Mouse (Mus musculus) myocyte (in vitro differentiated cells): ENCODE data around the gene Washc4. TPM values are rescaled to one million over a fixed set of nuclear protein-coding genes. Genes with fewer than 3 reads are reported as not detected.
A peak's percentile ranks its signal among the peaks of the same experiment; 100 is the strongest.

Experiments
- H3K27me3 ChIP-seq: one replicate; pipeline ENCODE4 v1.6.1; 2011; ENCODE audit not compliant: control insufficient read depth, insufficient read depth, insufficient read length
- H3K36me3 ChIP-seq: one replicate; pipeline ENCODE4 v1.6.1; 2011; ENCODE audit not compliant: control insufficient read depth, insufficient read depth
- H3K4me2 ChIP-seq: one replicate; pipeline ENCODE4 v1.6.1; 2011; ENCODE audit warnings: low read depth, control low read depth
- H3K4me3 ChIP-seq: one replicate; pipeline ENCODE4 v1.5.1; 2011; ENCODE audit warnings: mild to moderate bottlenecking, control low read depth, moderate library complexity
- H3K79me2 ChIP-seq: one replicate; pipeline ENCODE4 v1.6.1; 2011; ENCODE audit not compliant: control insufficient read depth, insufficient read depth
- H3ac ChIP-seq: one replicate; pipeline ENCODE4 v1.6.1; 2011; ENCODE audit not compliant: control insufficient read depth, insufficient read length
- CEBPB ChIP-seq: IDR thresholded peaks from 2 replicates; pipeline ENCODE4 v1.6.1; 2011; ENCODE audit warnings: mild to moderate bottlenecking, moderate library complexity; ENCODE audit not compliant: poor library complexity, insufficient read depth, severe bottlenecking
- E2F4 ChIP-seq: IDR thresholded peaks from one replicate; pipeline ENCODE4 v1.6.1; 2011; ENCODE audit warnings: mild to moderate bottlenecking, control low read depth, moderate library complexity; ENCODE audit not compliant: insufficient read depth
- MAX ChIP-seq: IDR thresholded peaks from one replicate; pipeline ENCODE4 v1.6.1; 2011; ENCODE audit warnings: low read depth, mild to moderate bottlenecking, control low read depth
- MYOD1 ChIP-seq, 3 experiments: IDR thresholded peaks; one replicate each; pipeline ENCODE4 v1.6.1; 2011; ENCODE audit warnings: control low read depth in 2 of 3, low read depth in 2 of 3, mild to moderate bottlenecking in 2 of 3, moderate library complexity in 1 of 3; ENCODE audit not compliant: insufficient read length in 2 of 3, control insufficient read depth in 1 of 3
- MYOG ChIP-seq, 3 experiments: IDR thresholded peaks; one replicate each; pipeline ENCODE4 v1.6.1; 2011; ENCODE audit warnings: control low read depth in 2 of 3, low read depth in 2 of 3, mild to moderate bottlenecking in 2 of 3; ENCODE audit not compliant: insufficient read length in 2 of 3, control insufficient read depth in 1 of 3, insufficient read depth in 1 of 3
- POLR2A ChIP-seq: IDR thresholded peaks from one replicate; pipeline ENCODE4 v1.6.1; 2011; ENCODE audit warnings: low read depth, mild to moderate bottlenecking, control low read depth, moderate library complexity; ENCODE audit not compliant: insufficient read length
- POLR2AphosphoS2 ChIP-seq: IDR thresholded peaks from one replicate; pipeline ENCODE4 v1.6.1; 2011; ENCODE audit warnings: low read depth, control low read depth; ENCODE audit not compliant: insufficient read length
- REST ChIP-seq: IDR thresholded peaks from one replicate; pipeline ENCODE4 v1.6.1; 2011; ENCODE audit warnings: mild to moderate bottlenecking, control low read depth, moderate library complexity; ENCODE audit not compliant: insufficient read depth, insufficient read length
- SRF ChIP-seq: IDR thresholded peaks from one replicate; pipeline ENCODE4 v1.6.1; 2011; ENCODE audit warnings: low read depth; ENCODE audit not compliant: control insufficient read depth, insufficient read length
- TCF12 ChIP-seq: IDR thresholded peaks from one replicate; pipeline ENCODE4 v1.6.1; 2011; ENCODE audit warnings: mild to moderate bottlenecking, control low read depth; ENCODE audit not compliant: poor library complexity, insufficient read depth, severe bottlenecking
- TCF3 ChIP-seq: IDR thresholded peaks from one replicate; pipeline ENCODE4 v1.6.1; 2011; ENCODE audit warnings: low read depth, control low read depth; ENCODE audit not compliant: insufficient read length
- USF1 ChIP-seq: IDR thresholded peaks from one replicate; pipeline ENCODE4 v1.6.1; 2011; ENCODE audit warnings: low read depth, mild to moderate bottlenecking, control low read depth, moderate library complexity
- polyA plus RNA-seq: library from polyadenylated mRNA; unstranded; fragments of >200 nt; fragmentation: generic; extraction: Trizol; gene quantifications from one replicate; pipeline ENCODE4 v1.2.1, GENCODE M21; 2012; ENCODE audit warnings: missing spikeins

The Washc4 gene
- polyA plus RNA-seq, 1 experiment = 7.2 TPM

DNA sequence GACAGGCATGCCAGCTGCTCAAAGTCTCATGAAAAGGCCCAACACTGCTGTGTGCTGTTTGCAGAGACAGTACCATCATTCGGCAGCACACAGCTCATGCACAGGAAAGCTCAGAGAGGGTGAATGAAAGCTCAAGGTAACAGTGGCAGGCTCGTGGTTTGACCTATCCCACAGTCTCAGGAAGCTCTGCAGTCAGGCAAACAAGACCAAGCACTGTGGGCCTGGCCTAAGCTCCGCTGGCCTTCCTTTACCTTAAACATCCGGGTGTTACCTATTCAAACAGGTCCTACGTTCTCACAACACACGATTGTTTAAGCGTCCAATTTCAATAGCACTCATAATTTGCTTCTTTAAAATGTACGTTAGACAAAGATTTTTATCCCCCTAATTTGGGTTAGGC is 100.6 kb downstream of the Washc4 start:
- Histone ChIP-seq H3K4me2 (no peak overlapping the region), H3ac (no peak overlapping the region), H3K79me2 (no peaks in the 10 kb centered on the region), H3K27me3 (no peaks in the 10 kb centered on the region), H3K36me3 (no peaks in the 10 kb centered on the region), H3K4me3 (no peak overlapping the region)
- no peak for TF ChIP-seq REST
- no peak for TF ChIP-seq MAX
- no peak for TF ChIP-seq MYOG (IDR thresholded peaks at IDR 0.05; ENCODE audit: control insufficient read depth in 1 of 3, insufficient read depth in 1 of 3, insufficient read length in 2 of 3, low read depth in 2 of 3)
- no peak for TF ChIP-seq USF1
- no peak for TF ChIP-seq POLR2AphosphoS2
- TF ChIP-seq TCF12 = no peak
- TF ChIP-seq POLR2A = no peak
- TF ChIP-seq MYOD1 (IDR thresholded peaks at IDR 0.05; ENCODE audit: control insufficient read depth in 1 of 3, insufficient read length in 2 of 3, low read depth in 2 of 3) = no peak
- no peak for TF ChIP-seq E2F4

DNA sequence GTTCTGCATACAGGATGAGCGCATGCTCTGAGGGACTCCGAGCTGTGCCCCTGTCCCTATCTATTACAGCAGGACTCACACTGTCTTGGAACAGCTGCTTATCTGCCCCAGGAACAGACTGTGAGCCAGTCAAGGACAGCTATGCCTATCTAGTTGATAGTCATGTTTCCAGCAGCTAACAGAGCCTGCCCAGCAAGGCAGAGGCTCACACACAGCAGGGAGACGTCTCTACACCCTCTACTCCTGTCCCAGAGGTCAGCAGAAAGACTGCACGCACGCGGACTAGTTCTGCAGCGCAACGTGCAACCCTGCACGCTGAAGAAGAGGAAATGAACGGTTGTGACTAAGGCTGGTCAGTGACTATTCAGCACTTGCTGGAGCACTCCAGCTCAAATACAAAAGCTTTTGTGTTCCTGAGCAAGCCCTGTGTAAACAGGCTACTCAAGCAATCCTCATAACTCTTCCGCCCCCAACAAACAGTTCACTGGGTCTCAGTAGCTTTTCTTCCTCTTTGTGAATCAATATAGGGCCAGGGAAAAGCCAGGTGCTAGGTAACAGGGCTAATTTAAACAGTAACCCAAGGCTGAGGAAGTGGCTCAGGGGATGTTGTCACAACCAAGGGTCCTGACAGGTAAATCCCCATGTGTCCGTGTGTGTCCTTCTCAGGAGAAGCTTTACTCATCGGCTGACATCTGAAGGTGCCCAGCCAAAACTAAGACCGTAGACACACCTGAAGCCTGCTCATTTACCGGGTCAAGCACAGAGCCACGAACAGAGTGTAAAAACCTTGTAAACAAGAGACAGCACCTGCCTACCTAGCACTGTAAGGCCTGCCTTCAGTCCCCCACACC is 101.5 kb downstream of the Washc4 start:
- Histone ChIP-seq H3K79me2 (no peaks in the 10 kb centered on the region), H3K27me3 (no peaks in the 10 kb centered on the region), H3K4me2 (no peak overlapping the region), H3K36me3 (no peaks in the 10 kb centered on the region), H3ac (no peak overlapping the region), H3K4me3 (no peak overlapping the region)
- no peak for TF ChIP-seq TCF12
- TF ChIP-seq MYOD1 (IDR thresholded peaks at IDR 0.05; ENCODE audit: control insufficient read depth in 1 of 3, insufficient read length in 2 of 3, low read depth in 2 of 3) = peak in 2 of 3 experiments; percentile 6 to 21
- TF ChIP-seq MYOG (IDR thresholded peaks at IDR 0.05; ENCODE audit: control insufficient read depth in 1 of 3, insufficient read depth in 1 of 3, insufficient read length in 2 of 3, low read depth in 2 of 3) = peak in 1 of 3 experiments; percentile 38

DNA sequence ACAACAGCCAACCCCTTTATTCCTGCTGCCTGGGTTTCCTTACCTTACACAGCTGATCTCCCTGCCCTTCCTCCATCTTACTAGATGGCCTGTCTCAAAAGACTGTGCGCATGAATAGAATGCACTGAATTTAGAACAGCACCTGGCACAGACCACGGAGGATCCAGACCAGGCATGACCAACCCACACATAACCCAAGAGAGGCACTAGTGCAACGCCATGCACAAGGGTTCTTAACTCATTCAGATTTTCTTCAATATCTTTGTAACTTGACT is 102.1 kb downstream of the Washc4 start:
- Histone ChIP-seq H3K27me3 (no peaks in the 10 kb centered on the region), H3K4me2 (no peak overlapping the region), H3K4me3 (no peak overlapping the region), H3K79me2 (no peaks in the 10 kb centered on the region), H3ac (no peak overlapping the region), H3K36me3 (no peaks in the 10 kb centered on the region)
- TF ChIP-seq CEBPB = no peak
- TF ChIP-seq TCF3 = no peak
- no peak for TF ChIP-seq TCF12
- no peak for TF ChIP-seq SRF
- no peak for TF ChIP-seq MYOD1 (IDR thresholded peaks at IDR 0.05; ENCODE audit: control insufficient read depth in 1 of 3, insufficient read length in 2 of 3, low read depth in 2 of 3)
- TF ChIP-seq MYOG (IDR thresholded peaks at IDR 0.05; ENCODE audit: control insufficient read depth in 1 of 3, insufficient read depth in 1 of 3, insufficient read length in 2 of 3, low read depth in 2 of 3) = no peak
- no peak for TF ChIP-seq POLR2A
- TF ChIP-seq REST = no peak
- no peak for TF ChIP-seq POLR2AphosphoS2
- no peak for TF ChIP-seq USF1
- no peak for TF ChIP-seq MAX
- TF ChIP-seq E2F4 = no peak

Other genes starting within 250 kb of the Washc4 start
- gene Slc41a2, start 205.9 kb upstream of the Washc4 start, polyA plus RNA-seq = 5.3 TPM
- 0.50 TPM for gene D10Wsu102e, start 183.5 kb upstream of the Washc4 start, polyA plus RNA-seq
- gene Aldh1l2, start 9.6 kb upstream of the Washc4 start, polyA plus RNA-seq = 71.8 TPM
- 11.6 TPM for gene Appl2, start 105.0 kb downstream of the Washc4 start, polyA plus RNA-seq
- gene 1500009L16Rik, start 179.1 kb downstream of the Washc4 start, polyA plus RNA-seq = not detected